Mouse (Mus musculus) ES-E14 (cell line): ENCODE data around the gene Gm20662.

Source experiments
- CHD2 ChIP-seq: IDR thresholded peaks from 2 replicates; pipeline ENCODE4 v1.6.1; 2014; ENCODE audit warnings: mild to moderate bottlenecking, low read depth, low read length, inconsistent platforms
- MAFK ChIP-seq: IDR thresholded peaks from 2 replicates; pipeline ENCODE4 v1.6.1; 2014; ENCODE audit warnings: mild to moderate bottlenecking, low read depth, low read length, inconsistent platforms; ENCODE audit not compliant: insufficient read depth
- ZNF384 ChIP-seq: IDR thresholded peaks from 2 replicates; pipeline ENCODE4 v1.6.1; 2012; ENCODE audit warnings: low read depth, low read length, inconsistent platforms

GRCm38 (mm10) chr9:107982681-107983346 is 13.3 kb upstream of the Gm20662 start, which contains the start of gene Gm20661:
- no peak for TF ChIP-seq ZNF384
- TF ChIP-seq MAFK = no peak
- TF ChIP-seq CHD2 = no peak
